Mouse (Mus musculus) cerebellum, postnatal 10 days (tissue): ENCODE data around the gene Cutal.
"Not testable (repeated sequence)": the region's sequence is repeated elsewhere in the genome, so short reads cannot be mapped to it uniquely, and the experiment has no call there.

Experiments
- DNase-seq, 2 experiments: peaks; one replicate each; pipeline ENCODE4 v3.0.0; 2021; ENCODE audit warnings: mixed read lengths in 2 of 2

Cutal gene

GRCm38 (mm10) chr2:34874271-34874670 lies at the start of gene Cutal:
TSS of gene Cutal (plus strand) at chr2:34874396.
- peak in 1 of 2 experiments; percentile 3 for DNase-seq

- peak; percentile 96 to 97 for DNase-seq
These were observed 48.3 kb upstream of the Cutal start, which contains the start of gene Fbxw2 for GRCm38 (mm10) chr2:34825827-34826459. TSS of gene Fbxw2 (minus strand) at chr2:34826311.

GRCm38 (mm10) chr2:34826460-34827231 lies 47.5 kb upstream of the Cutal start:
- no peak for DNase-seq

- DNase-seq, result no peak
These were observed 46.6 kb upstream of the Cutal start for GRCm38 (mm10) chr2:34827591-34827990.

GRCm38 (mm10) chr2:34828026-34828425 lies 46.2 kb upstream of the Cutal start:
- no peak for DNase-seq

GRCm38 (mm10) chr2:34830066-34830465 lies 44.1 kb upstream of the Cutal start:
- not testable (repeated sequence) for DNase-seq

GRCm38 (mm10) chr2:34832766-34833457 lies 41.3 kb upstream of the Cutal start, which contains the start of gene Gm34653:
TSS of gene Gm34653 (plus strand) at chr2:34833007.
- DNase-seq, result not testable (repeated sequence)

GRCm38 (mm10) chr2:34833624-34834023 lies 40.6 kb upstream of the Cutal start:
- no peak for DNase-seq

GRCm38 (mm10) chr2:34835669-34836068 lies 38.5 kb upstream of the Cutal start:
- no peak for DNase-seq

GRCm38 (mm10) chr2:34840143-34840542 lies 34.1 kb upstream of the Cutal start:
- DNase-seq, result not testable (repeated sequence)

GRCm38 (mm10) chr2:34841706-34842105 lies 32.5 kb upstream of the Cutal start:
- DNase-seq, result no peak

- no peak for DNase-seq
These were observed 30.8 kb upstream of the Cutal start for GRCm38 (mm10) chr2:34843211-34843939.

GRCm38 (mm10) chr2:34847702-34848101 lies 26.5 kb upstream of the Cutal start:
- no peak for DNase-seq

- no peak for DNase-seq
These were observed 18.9 kb upstream of the Cutal start for GRCm38 (mm10) chr2:34855265-34855664.

GRCm38 (mm10) chr2:34857728-34858127 lies 16.5 kb upstream of the Cutal start:
- DNase-seq, result no peak

GRCm38 (mm10) chr2:34869680-34870079 lies 4.5 kb upstream of the Cutal start:
- no peak for DNase-seq

- DNase-seq, result peak; percentile 95 to 96
These were observed 3.4 kb upstream of the Cutal start for GRCm38 (mm10) chr2:34870520-34871474.

GRCm38 (mm10) chr2:34874816-34875345 lies 685 bp downstream of the Cutal start, which contains the start of gene Psmd5:
TSS of gene Psmd5 (minus strand) at chr2:34874968.
- no peak for DNase-seq

GRCm38 (mm10) chr2:34880054-34880453 lies 5.9 kb downstream of the Cutal start:
- no peak for DNase-seq

- no peak for DNase-seq
These were observed 8.6 kb downstream of the Cutal start for GRCm38 (mm10) chr2:34882757-34883156.

- no peak for DNase-seq
These were observed 9.0 kb downstream of the Cutal start for GRCm38 (mm10) chr2:34883190-34883589.
